Mouse (Mus musculus) liver, embryonic 14.5 days (tissue): ENCODE measurements around the gene 2010315B03Rik. TPM values are rescaled to one million over a fixed set of nuclear protein-coding genes. Genes with fewer than 3 reads are reported as not detected.

Experiments
- ATAC-seq: fragments of 200-750 bp; cut with Nextera tagmentation; 2 replicates; pipeline ENCODE4 v1.8.0; 2017; ENCODE audit warnings: moderate number of reproducible peaks, mild to moderate bottlenecking, moderate library complexity; ENCODE audit not compliant: insufficient read depth
- DNase-seq, 3 experiments: peaks; one replicate each; pipeline ENCODE4 v3.0.0-alpha.2; 2012 to 2013; ENCODE audit warnings: low read depth in 3 of 3, low spot score in 3 of 3
- H3K27ac ChIP-seq: fragments of 300-500 bp; sonication (generic); 2 replicates; pipeline ENCODE4 v1.5.1; 2014; ENCODE audit warnings: moderate library complexity, mild to moderate bottlenecking, control low read depth, inconsistent platforms
- H3K27me3 ChIP-seq: fragments of 300-500 bp; sonication (generic); 2 replicates; pipeline ENCODE4 v1.6.1; 2014; ENCODE audit warnings: mild to moderate bottlenecking, low read length, moderate library complexity; ENCODE audit not compliant: control insufficient read depth, insufficient read depth
- H3K36me3 ChIP-seq: fragments of 300-500 bp; sonication (generic); replicated peaks from 2 replicates; pipeline ENCODE4 v1.6.1; 2014; ENCODE audit warnings: low read depth; ENCODE audit not compliant: control insufficient read depth, insufficient read depth
- H3K4me1 ChIP-seq, 2 experiments: fragments of 200-500 bp in 1 of 2; fragments of 300-500 bp in 1 of 2; sonication (generic) in 1 of 2; replicated peaks; 2 replicates each; pipeline ENCODE4 v1.6.1; 2012 to 2014; ENCODE audit warnings: antibody characterized with exemption in 1 of 2, inconsistent platforms in 1 of 2, low read length in 1 of 2; ENCODE audit not compliant: control insufficient read depth in 2 of 2, insufficient read depth in 2 of 2
- H3K4me2 ChIP-seq: fragments of 300-500 bp; sonication (generic); 2 replicates; pipeline ENCODE4 v1.6.1; 2014; ENCODE audit warnings: low read depth, mild to moderate bottlenecking, control low read depth, moderate library complexity
- H3K4me3 ChIP-seq, 2 experiments: fragments of 200-500 bp in 1 of 2; fragments of 300-500 bp in 1 of 2; sonication (generic) in 1 of 2; 2 replicates each; pipeline ENCODE4 v1.5.1; 2012 to 2014; ENCODE audit warnings: low read depth in 2 of 2, low read length in 2 of 2, mild to moderate bottlenecking in 2 of 2, control low read depth in 1 of 2, inconsistent platforms in 1 of 2, moderate library complexity in 1 of 2; ENCODE audit not compliant: insufficient read depth in 1 of 2
- H3K9ac ChIP-seq: fragments of 300-500 bp; sonication (generic); replicated peaks from 2 replicates; pipeline ENCODE4 v1.6.1; 2014; ENCODE audit warnings: mild to moderate bottlenecking, control low read depth, moderate library complexity
- H3K9me3 ChIP-seq: fragments of 300-500 bp; sonication (generic); 2 replicates; pipeline ENCODE4 v1.6.1; 2016; ENCODE audit warnings: low read length, mixed read lengths; ENCODE audit not compliant: control insufficient read depth
- CTCF ChIP-seq: IDR thresholded peaks from 2 replicates; pipeline ENCODE4 v1.5.1; 2016; ENCODE audit warnings: antibody characterized with exemption, low read depth, control low read depth
- EP300 ChIP-seq: IDR thresholded peaks from 2 replicates; pipeline ENCODE4 v1.6.1; 2016; ENCODE audit warnings: antibody characterized with exemption, low read depth
- WGBS: fragments of 180-500 bp; shearing (Covaris S2); extraction: QIAGEN DNeasy Blood & Tissue Kit; methylation state at CpG from one replicate; pipeline ENCODE4 v1.1.7; 2014; ENCODE audit not compliant: insufficient replicate concordance; 5-methylcytosine and 5-hydroxymethylcytosine counted together
- polyA plus RNA-seq, 2 experiments: library from polyadenylated mRNA; depleted of rRNA in 1 of 2; stranded (reverse) in 1 of 2; unstranded in 1 of 2; fragments of >200 nt; fragmentation: Nextera tagmentation in 1 of 2; extraction: Ambion mirVana in 1 of 2; gene quantifications; 2 replicates each; pipeline versions ENCODE4 v1.2.1 to v1.2.3; 2012 to 2014

2010315B03Rik gene
- polyA plus RNA-seq, 2 experiments, result 1.9 to 2.7 TPM

DNA sequence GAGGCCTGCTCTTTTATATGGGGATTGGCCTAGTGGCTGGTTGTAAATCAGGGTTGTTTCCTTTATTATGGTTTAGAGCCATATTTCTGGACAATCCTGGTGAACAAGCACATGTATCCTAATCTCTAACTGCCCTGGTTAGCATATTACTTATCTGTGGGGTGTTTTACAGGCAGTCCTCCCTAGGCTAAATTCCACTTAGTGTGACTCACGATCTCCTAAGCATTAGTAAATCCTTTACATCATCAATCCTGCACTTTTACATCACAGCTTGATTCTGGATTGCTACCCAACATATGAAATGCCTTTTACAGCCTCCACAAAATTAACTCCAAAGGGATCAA, 31.1 kb downstream of the 2010315B03Rik start:
- no peaks in the 10 kb centered on the region; the same call in none of the 2 replicates for H3K36me3 ChIP-seq
- peak overlapping the region; percentile 77 for H3K4me2 ChIP-seq
- peak overlapping the region; percentile 61 to 100 for H3K4me3 ChIP-seq
- no peaks in the 10 kb centered on the region for H3K27me3 ChIP-seq
- DNase-seq, result peak in 1 of 3 experiments; percentile 14
- peak; percentile 23; the same call in 1 of the 2 replicates for ATAC-seq
- TF ChIP-seq EP300, result no peak
- no peak for TF ChIP-seq CTCF
- 8% methylated on average over 1 of the region's 1 CpGs for WGBS
- peak overlapping the region; percentile 69 for H3K9ac ChIP-seq
- peaks cover 5 to 17% of the 10 kb centered on the region in 2 experiments for H3K4me1 ChIP-seq
- H3K27ac ChIP-seq, result no peak overlapping the region; the same call in 1 of the 2 replicates
- H3K9me3 ChIP-seq, result no peaks in the 10 kb centered on the region

DNA sequence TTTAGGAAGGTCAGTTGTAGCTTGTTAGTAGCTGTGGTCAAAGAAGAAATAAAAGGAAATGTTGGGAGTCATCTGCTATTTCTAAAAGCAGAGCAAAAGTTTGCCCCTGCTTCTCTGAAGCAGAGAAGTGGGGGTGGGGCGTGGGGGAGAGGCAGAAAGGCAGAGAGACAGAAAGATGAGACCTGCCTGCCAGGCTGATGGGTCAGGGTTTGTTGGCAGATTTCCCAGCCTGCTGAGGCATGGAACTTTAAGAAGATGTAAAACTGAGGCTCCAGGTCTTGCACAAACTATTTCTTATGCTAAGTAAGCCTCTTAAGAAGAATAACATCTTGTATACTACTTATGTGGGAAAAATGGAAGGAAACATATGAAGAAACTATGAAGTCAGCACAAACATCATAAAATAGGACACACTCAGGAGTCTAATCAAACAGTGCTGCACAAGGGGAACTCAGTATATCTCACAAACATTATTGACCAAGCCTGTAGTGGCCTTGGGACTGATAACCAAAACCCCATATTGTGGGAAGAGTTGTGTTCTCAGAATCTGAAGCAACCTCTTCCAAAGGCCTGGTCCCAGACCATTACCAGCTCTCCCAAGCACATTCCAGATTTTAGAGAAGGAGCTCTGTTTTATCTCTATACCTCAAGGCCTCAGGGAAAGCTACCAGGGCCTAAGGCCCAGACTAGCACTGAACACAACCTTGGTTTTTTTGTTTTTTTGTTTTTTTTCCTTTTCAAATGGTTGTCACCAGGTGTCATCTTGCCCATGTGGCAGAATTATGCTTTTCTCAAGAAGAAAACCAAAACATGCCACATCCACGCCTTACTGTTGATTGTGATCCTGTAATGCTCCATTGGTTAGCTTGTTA, 31.7 kb downstream of the 2010315B03Rik start:
- peaks cover 5 to 17% of the 10 kb centered on the region in 2 experiments for H3K4me1 ChIP-seq
- H3K4me2 ChIP-seq, result peak overlapping the region; percentile 77
- H3K9ac ChIP-seq, result peak overlapping the region; percentile 69
- H3K9me3 ChIP-seq, result no peaks in the 10 kb centered on the region
- no peak overlapping the region for H3K27ac ChIP-seq
- TF ChIP-seq CTCF (no peak), EP300 (no peak)
- H3K4me3 ChIP-seq, result peak overlapping the region; percentile 61 to 100; a peak in 3 of 4 replicates
- DNase-seq (peak in 1 of 3 experiments; percentile 39), ATAC-seq (no peak)
- 54% methylated on average over 2 of the region's 2 CpGs for WGBS
- H3K27me3 ChIP-seq, result no peaks in the 10 kb centered on the region
- H3K36me3 ChIP-seq, result no peaks in the 10 kb centered on the region; the same call in none of the 2 replicates

DNA sequence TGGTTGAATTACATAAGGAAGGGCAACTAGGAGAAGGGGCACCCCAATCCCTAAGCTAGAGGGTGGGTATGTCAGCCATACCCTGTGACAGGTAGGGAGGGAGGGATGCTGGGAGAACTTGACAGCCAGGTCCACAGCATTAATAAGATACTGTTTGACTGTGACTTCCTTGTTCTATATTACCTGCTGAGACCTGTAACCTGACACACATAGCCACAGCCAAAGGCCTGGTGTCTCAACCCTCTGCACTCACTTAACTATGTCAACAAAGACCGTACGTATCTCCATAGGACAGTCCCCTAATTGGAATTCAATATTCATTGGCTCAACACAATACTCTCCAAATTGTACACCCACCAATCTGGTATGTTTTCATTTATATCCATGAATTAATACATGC, 33.2 kb downstream of the 2010315B03Rik start:
- Histone ChIP-seq H3K36me3 (no peaks in the 10 kb centered on the region; the same call in none of the 2 replicates), H3K4me3 (no peak overlapping the region), H3K9ac (no peak overlapping the region), H3K9me3 (no peaks in the 10 kb centered on the region), H3K4me1 (peaks cover 5 to 17% of the 10 kb centered on the region in 2 experiments), H3K27ac (no peak overlapping the region), H3K4me2 (no peak overlapping the region), H3K27me3 (no peaks in the 10 kb centered on the region)
- DNase-seq, result no peak
- 35% methylated on average over 2 of the region's 2 CpGs for WGBS
- no peak for ATAC-seq
- TF ChIP-seq CTCF, result no peak
- no peak for TF ChIP-seq EP300

DNA sequence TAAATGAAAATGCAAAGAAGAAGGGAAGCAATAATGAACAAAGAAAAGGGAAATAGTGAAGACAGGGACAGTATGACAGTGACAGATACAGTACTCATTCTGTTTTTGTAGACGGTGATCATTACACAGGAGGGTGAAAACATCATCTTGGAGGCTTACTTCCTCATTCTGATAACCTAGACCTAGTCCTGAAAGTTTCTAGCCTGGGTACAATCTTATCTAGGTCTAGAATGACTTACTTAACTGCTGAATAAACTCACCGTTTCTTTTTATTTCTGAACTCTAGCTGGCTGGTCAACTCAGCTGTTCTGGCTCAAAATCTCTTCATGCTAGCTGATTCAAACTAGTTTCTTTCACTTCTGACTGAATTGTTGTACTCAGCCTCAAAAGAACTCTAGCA, 37.4 kb downstream of the 2010315B03Rik start:
- ATAC-seq, result no peak
- Histone ChIP-seq H3K4me2 (no peak overlapping the region), H3K4me3 (no peak overlapping the region), H3K9ac (no peak overlapping the region), H3K4me1 (no peaks in the 10 kb centered on the region), H3K27me3 (no peaks in the 10 kb centered on the region), H3K36me3 (no peaks in the 10 kb centered on the region; the same call in none of the 2 replicates), H3K9me3 (no peaks in the 10 kb centered on the region), H3K27ac (no peak overlapping the region)
- 41% methylated on average over 2 of the region's 2 CpGs for WGBS
- no peak for DNase-seq
- no peak for TF ChIP-seq EP300

DNA sequence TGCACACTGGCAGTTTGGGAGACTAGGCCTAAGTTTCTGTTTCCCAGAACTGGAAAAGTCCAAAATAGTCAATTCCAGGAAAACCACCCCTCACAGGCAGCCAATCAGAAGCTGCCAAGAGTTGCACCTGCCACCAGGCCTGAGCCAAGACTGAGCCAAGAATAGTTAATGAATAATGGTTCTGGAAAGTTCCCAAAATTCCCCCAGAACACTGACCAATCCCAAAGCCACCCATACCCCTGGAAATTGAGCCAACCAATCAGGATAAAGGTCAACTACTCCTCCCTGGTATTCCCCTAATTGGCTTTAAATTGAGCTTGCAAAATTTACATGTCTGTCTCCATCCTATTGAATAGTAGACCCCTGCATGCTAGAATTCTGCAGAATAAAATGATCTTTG, 39.3 kb downstream of the 2010315B03Rik start:
- Histone ChIP-seq H3K9ac (no peak overlapping the region), H3K36me3 (peaks cover 14% of the 10 kb centered on the region), H3K27me3 (no peaks in the 10 kb centered on the region), H3K9me3 (peaks cover 11% of the 10 kb centered on the region), H3K4me3 (no peak overlapping the region), H3K27ac (no peak overlapping the region), H3K4me1 (no peaks in the 10 kb centered on the region), H3K4me2 (no peak overlapping the region)
- no peak for DNase-seq
- no peak for ATAC-seq
- TF ChIP-seq CTCF, result no peak
- no peak for TF ChIP-seq EP300
